Mouse (Mus musculus): Measurements from ENCODE around the gene Apbb2.
A peak's percentile ranks its signal among the peaks of the same experiment; 100 is the strongest.

The Apbb2 gene

GRCm38 (mm10) chr5:66473599-66473998 is 145.0 kb downstream of the Apbb2 start:
- DNase-seq (ENCODE audit: low spot score) = peak; percentile 36

GRCm38 (mm10) chr5:66470837-66471236 is 147.7 kb downstream of the Apbb2 start:
- no peak for DNase-seq (ENCODE audit: low spot score)

- no peak for DNase-seq (ENCODE audit: low spot score)
Measured at GRCm38 (mm10) chr5:66469685-66470084, 148.9 kb downstream of the Apbb2 start.

GRCm38 (mm10) chr5:66468331-66469001 is 150.1 kb downstream of the Apbb2 start:
- DNase-seq (ENCODE audit: low spot score) = no peak

- DNase-seq (ENCODE audit: low spot score) = no peak
Measured at GRCm38 (mm10) chr5:66462665-66463064, 155.9 kb downstream of the Apbb2 start.

- no peak for DNase-seq (ENCODE audit: low spot score)
Measured at GRCm38 (mm10) chr5:66458851-66459250, 159.7 kb downstream of the Apbb2 start.

DNA sequence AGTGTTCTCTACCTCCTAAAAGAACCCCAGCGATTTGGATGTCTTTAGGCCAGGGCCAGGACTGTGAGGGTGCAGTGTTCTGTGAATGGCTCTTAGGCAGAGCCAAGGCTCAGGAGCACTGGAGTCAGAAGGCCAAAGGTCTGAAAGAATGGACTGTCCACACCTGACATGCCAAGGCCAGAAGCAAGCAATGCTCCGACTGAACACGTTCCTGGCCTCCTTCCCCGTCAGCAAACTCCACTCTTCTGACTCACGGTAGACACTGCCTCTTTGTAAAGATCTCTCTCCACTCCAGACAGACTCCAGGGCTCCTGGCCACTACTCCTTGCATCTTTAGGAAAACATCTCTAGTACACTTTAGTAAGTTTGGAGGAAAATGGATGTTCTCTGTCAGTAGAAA is 163.3 kb downstream of the Apbb2 start:
- DNase-seq (ENCODE audit: low spot score) = no peak

DNA sequence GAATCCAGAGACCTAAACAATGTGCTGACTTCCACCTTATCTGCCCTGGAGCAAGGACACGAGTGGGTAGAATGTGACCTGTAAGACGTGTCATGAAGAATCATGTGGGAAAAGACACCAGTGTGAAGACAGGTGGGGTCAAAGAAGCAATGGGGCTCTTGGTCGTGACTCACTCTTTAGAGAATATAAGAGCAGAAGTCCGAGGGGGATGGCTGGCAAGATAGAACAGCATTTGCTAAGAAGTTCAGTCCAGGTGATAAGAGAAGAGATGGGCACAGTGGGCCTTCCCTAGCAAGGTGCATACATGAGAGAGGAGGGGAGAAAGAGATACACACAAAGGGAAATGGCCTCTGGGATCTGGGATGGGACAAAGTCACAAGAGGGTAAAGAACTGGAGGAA is 163.8 kb downstream of the Apbb2 start:
- no peak for DNase-seq (ENCODE audit: low spot score)

- DNase-seq (ENCODE audit: low spot score) = no peak
Measured at GRCm38 (mm10) chr5:66453106-66453505, 165.5 kb downstream of the Apbb2 start.

DNA sequence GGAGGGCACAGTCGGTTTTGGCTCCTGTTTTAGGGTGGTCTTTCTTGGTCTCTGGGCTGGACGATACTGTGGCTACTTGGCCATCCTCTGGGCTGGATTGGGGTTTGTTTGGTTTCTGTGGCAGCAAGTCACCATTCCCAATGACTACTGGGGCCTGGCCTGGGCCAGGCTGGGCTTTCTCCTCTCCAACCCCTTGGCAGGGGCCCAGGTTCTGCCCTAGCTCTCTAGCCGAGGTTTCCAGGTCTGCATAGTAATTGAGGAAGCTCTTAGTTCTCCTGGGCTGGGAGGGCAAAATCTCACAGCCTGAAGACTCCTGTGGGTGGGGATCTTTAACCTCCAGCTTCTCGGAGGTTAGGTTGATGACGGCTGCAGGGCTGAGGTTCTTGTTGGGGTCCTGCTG is 167.0 kb downstream of the Apbb2 start:
- DNase-seq (ENCODE audit: low spot score) = no peak

DNA sequence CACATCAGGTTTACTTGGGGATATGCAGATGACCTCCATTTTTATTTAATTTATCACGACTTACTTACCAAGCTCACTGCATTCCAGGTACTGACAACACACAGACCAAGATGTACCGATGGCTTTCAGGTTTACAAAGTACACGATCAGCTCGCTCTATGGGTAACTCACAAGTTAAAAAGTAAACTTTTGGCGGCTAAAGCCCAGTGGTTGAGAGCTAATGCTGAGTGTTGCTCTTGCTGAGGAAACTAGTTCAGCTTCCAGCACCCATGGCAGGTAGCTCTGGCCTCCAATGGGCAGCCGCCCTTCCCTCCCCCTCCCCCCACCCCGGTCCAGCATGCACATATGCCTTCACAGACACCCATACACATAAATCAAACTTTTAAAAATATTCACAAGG is 173.1 kb downstream of the Apbb2 start:
- DNase-seq (ENCODE audit: low spot score) = no peak

DNA sequence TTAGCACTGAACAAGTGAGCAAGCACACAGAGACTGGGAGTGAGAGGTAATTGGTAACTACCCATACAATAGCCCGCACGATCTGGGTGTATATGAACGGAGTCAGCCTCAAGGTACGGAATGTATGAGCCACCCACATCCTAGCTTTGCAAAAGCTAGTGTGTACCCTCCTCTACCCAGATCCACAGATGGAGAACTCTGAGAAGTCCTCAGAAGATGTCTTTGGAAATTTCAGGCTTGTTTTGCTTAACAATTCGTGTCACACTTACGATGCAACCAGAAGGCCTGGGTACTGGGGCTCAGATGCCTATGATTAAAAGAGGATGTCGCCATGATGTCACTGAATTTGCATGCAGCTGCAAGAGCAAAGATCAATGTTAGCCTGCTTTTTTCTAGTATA is 176.3 kb downstream of the Apbb2 start:
- DNase-seq (ENCODE audit: low spot score) = no peak

DNA sequence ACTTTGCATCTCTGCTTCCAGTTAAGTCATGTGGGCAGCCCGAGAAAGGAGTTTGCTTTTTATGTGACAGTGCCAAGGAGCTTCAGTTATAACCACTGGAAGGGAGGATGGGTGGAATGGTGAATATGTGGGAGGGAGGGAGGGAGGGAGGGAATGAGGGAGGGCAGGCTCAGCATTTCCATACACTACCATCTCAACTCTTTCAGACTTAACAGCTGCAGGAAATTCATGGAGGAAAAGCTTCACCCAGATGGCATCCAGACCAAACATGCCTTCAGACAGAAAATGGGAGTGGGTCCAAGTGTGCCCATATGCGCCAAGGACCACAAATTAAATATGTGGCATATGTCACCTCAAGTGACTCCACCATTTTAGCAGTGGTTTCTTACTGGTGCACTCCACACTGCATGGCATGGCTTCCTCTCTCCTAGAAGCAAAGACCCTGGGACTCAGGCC is 181.8 kb downstream of the Apbb2 start:
- DNase-seq (ENCODE audit: low spot score) = no peak

DNA sequence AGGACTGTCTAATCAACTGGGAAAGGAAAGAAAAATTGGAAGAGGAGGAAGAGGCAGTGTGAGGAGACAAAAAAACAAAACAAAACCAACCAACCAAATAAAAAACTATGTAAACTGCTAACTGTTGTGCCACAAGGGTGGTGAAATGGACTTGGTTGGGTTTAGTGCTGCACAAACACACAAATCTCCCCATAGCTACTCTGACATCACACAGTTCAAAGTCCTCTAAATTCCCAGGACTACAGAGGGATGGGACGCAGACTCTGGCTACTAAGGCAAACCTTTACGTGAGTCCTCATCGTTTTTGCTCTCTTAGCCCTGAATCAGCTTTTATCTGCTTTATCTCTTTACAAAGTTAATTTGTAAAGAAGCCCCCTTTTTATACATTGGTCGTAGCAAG is 183.4 kb downstream of the Apbb2 start:
- DNase-seq (ENCODE audit: low spot score) = no peak

DNA sequence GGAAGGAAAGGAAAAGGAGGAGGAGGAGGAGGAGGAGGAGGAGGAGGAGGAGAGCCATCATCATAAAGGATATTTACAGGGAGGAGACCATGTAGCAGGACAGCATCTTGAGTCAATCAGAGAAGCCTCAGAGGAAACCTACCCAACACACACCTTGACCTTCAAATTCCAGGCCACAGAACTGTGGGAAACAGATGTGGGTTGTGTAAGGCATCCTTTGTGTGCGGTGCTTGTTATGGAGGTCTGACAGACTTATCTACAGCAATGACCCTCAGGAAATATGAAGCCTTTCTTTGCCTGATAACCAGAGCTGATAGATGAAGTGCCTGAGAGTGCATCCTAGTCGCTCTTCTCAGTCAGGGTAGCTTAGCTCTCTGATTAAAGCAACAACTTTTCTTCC is 189.5 kb downstream of the Apbb2 start:
- peak; percentile 54 for DNase-seq (ENCODE audit: low spot score)

- no peak for DNase-seq (ENCODE audit: low spot score)
Measured at GRCm38 (mm10) chr5:66428071-66428470, 190.5 kb downstream of the Apbb2 start.

DNA sequence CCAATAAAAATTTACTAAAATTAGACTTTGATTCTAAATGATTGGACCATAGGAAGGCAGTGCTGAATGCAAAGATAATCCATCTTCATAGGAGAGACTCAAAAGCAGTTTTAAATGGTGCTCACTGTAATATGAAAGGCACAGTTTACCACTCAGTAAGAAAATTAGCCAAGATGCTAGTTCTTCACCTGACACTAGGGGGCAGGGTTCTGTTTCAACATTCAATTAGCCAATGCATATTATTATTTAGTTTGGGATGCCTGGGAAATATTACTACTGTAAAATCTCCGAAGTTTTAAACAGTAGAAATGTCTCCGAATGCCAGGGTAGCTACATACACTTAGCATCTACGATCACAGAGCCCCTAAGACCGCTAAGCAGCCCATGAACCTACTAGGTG is 194.7 kb downstream of the Apbb2 start:
- peak; percentile 54 for DNase-seq (ENCODE audit: low spot score)

GRCm38 (mm10) chr5:66423466-66423865 is 195.1 kb downstream of the Apbb2 start:
- no peak for DNase-seq (ENCODE audit: low spot score)

DNA sequence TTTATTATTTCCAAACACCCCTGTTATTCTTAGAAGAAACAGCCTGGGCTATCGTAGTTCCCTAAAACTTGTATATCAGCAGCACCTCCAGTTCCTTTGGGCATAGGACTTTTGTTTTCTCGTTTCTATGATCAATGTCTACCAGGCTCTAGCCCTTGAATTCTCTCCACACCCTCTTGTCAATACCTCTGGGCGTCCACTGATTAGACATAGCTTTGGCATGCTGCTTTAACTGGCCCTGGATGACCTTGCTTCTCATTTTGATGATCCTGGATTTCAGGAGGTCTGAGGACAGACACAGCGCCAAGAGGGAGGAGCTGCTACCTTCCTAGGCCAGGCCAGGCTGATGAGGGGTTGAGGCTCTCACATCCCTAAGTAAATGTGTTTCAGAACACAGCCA is 196.6 kb downstream of the Apbb2 start:
- no peak for DNase-seq (ENCODE audit: low spot score)

GRCm38 (mm10) chr5:66421230-66421629 is 197.4 kb downstream of the Apbb2 start:
- DNase-seq (ENCODE audit: low spot score) = no peak

DNA sequence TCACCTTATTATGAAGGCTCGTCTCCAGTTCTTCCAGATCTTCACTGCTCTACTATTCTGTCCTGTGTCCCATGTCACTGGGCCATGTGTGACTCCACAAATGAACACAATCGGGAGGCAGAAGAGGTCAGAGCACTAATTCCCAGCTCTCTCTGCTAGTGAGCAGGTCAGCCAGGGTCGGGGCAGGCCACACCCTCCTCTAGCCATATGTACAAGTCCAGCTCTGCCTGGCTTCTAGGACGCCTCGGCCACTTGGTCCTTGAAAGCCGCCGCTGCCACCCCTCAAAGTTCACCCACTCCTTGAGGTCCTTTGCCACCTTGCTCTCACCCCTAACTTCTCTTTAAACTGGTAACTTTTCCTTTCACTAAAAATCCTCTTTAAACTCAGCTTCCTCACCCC is 198.6 kb downstream of the Apbb2 start:
- DNase-seq (ENCODE audit: low spot score) = no peak

DNA sequence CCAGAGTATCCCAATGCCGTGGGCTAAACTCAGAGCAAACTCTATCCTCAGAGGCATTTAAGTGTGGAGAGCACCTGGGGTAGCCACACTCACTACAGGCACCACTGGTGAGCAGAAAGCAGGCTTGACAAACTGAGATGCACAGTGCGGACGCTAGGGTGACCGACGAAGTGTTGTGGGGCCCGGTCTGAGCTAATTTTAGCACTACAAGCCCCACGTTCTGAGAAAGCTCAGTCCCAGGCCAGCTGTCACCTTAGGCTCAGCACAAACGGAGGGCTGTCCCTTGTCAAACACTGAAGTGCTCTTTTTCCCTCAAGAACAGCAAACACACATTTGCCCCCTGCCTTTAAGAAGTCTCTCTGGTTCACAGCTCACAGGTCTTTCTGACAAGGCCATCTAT is 201.3 kb downstream of the Apbb2 start:
- DNase-seq (ENCODE audit: low spot score) = no peak

DNA sequence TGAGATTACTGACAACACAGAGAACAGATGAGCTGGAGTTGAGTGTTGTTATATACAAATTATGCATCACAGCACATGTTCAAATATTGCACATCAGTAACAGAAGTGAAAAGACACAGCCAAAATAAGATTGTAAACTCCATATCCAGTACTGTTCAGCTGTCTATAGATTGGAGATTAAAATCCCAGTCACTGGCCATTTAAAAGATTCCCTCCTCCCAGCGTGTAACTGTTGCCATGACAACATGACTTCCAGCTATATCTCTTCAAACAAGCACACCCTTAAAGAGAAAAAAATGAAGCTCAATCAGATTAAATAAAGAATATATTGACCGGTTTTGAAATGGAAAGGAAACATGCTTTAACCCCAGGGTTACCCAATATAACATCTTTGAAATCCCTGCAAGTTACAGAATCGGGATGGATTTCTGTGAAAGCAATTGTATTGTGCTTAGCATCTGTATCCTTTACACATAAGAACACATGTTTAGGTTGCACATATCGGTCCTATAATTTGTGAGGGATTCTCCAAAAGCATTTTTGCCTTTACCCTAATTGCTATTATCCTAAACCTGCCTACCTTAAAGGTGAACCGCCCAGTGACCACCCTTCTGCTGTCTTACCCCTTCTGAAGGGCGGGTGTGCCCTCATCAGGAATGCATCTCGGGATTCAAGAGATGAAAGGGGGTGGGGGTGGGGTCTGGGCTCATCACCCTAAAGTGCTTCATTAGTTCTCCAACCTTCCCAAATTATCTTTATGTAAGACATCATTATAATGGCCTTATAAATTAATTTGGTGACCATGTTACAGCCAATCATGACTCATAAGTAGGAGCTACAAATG is 202.7 kb downstream of the Apbb2 start:
- DNase-seq (ENCODE audit: low spot score) = peak; percentile 43

All from embryo, embryonic 10.5 days (tissue).